Mouse (Mus musculus) v-Abl transformed pro-B cells (cell line): ENCODE measurements at regions not wholly inside any gene's neighbourhood (a gene's known extent, or its start where the extent isn't known, plus 50 kb on each side); places are given as distances from the start of the nearest gene placed in this dataset.
"Not testable (repeated sequence)": the region's sequence is repeated elsewhere in the genome, so short reads cannot be mapped to it uniquely, and the experiment has no call there.

Experiments
- in situ Hi-C, 2 experiments: fragments of 400-800 bp; cut with MboI; formaldehyde crosslinking; loops; one replicate each; pipeline ENCODE4 v1.15.1; 2025; ENCODE audit not compliant: unreplicated experiment in 2 of 2

DNA sequence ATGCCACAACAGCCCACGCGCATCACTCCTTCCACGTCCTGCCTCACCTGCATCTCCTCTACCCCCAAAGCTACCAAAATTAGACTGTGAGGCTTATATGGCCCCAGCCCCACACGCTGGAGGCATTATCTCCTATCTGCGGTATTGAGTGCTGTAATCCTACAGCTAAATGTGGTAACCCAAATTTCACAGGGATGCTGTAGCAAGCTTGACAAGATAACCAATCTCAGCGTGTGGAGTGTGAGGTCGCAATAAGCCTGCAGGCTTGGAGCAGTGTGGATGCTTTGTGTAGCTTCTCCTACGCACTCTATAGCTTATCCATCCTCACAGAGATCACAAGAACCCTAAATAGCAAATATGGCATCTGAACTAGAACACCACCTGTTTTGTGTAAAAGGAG lies 251.2 kb upstream of the Kcnh8 start:
- in situ Hi-C loops, result no loop called here

DNA sequence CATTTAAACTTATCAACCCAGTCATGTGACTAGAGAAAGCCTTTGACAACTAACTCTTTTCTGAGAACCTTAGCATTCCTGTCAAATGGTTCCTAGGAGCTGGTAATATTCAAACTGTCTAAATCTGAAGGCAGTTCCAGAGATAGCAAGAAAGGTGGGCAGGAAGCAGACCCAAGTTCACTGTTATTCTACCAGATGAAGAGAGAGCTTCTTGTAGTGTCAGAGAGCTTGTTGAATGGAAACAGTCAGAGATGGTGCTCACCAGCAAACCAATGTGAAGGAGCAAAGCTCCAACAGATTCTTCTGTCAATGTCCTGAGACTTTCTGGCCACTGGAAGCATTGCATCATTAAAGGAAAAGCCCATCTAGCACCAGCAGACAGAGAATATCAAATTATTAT lies 251.8 kb upstream of the Kcnh8 start:
- in situ Hi-C loops, result no loop called here

DNA sequence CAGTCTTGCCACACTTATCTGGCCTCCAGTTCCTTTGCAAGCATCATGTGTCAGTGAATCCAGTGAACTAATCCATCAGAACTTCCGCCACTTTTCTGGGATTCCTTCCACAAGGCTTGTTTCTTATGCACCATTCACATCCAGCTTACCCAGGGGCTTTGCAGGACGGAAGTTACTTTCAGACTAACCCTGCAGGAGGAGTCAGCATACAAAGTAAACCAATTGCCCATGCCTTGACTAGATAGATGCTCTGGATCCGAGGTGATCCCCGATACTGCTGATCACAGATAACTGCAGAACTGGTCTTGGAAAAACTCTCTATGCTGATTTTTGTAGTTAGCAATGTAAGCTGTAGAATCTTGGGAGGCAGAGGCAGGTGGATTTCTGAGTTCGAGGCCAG lies 252.6 kb upstream of the Kcnh8 start:
- in situ Hi-C loops, result no loop called here

DNA sequence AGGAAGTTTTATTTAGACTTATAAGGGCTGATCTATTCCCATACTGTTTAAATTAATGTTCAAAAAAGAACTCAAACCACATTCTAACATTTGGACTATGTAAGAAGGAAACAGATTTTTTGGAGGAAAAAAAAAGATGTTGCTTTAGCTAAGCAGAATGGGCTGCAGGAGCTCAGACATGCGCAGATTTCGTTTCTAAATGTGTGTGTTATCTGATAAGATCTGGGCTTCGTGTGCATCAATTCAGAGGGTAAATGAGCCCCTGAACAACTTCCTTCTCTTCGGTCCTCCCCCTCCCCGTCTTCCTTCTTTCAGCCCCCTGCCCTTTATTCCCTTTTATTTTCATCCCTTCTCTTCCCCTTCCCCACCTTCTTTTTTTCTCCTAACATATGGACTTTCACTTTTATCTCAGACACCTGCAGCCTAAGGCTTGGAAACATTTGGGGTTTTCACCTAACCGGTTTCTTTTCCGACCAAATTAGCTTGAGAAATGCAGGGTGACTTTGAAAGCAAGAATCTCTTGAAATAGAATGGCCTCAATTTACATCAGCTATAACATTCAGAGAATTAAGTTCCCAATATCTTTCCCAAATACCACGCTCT lies 253.9 kb upstream of the Kcnh8 start:
- in situ Hi-C loops, result no loop called here

DNA sequence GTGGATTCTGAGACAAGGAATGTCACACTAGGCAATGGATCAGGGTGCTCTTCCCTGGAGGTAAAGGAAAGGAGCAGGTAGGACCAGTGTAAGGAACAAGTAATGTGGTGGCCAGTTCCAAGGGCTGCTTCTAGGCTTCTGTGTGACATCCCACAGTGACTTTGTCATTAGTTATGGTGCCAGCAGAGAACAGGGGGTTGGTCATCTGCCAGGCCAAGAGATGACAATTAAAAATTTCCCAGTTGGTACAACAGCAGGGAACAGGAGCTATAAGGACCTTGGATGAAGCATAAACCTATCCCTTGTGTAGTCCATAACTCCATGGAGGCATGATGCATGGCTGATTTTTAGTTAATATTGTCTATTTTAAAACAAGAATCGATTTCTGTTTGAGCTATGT lies 281.9 kb upstream of the Kcnh8 start:
- in situ Hi-C loops, result no loop called here

DNA sequence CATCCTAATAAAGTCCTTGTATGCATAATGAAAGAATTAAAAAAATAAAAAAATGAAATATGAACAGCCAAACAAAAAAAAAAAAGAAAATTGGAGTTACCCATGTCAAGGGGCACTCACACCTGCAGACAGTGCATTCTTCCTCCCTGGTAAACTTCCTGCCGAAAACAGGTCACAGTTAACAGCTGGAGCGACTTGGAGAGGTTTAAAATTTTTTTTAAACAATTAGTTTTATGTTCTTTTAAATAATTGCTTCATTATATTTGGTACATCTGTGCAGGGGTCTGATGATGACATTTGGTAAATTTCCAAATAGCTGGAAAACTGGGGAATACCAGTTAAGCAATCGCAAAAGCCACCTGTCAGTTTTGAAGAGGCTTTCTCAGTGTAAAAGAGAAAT lies 285.5 kb upstream of the Kcnh8 start:
- in situ Hi-C loops, result no loop called here

DNA sequence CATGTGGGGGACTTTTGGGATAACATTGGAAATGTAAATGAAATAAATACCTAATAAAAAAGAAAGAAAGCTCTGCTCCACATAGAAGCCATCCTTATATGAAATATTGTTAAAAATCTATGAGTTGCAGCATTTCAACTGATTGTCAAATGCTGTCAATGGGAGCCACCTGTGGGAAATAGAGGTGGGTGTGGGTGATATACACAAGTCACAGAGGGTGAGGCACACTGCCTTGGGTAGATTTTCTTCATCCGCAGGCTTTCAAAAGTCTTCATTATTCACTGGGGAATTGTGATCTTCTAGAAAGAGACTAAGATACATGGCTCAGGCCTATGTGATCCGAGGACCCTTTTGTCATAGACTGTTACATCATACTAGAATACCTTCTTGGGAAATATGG lies 286.6 kb upstream of the Kcnh8 start:
- in situ Hi-C loops, result no loop called here

DNA sequence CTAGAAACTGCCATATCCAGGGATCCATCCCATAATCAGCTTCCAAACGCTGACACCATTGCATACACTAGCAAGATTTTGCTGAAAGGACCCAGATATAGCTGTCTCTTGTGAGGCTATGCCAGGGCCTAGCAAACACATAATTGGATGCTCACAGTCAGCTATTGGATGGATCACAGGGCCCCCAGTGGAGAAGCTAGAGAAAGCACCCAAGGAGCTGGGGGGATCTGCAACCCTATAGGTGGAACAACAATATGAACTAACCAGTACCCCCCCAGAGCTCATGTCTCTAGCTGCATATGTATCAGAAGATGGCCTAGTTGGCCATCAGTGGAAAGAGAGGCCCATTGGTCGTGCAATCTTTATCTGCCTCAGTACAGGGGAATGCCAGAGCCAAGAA lies 287.1 kb upstream of the Kcnh8 start:
- in situ Hi-C loops, result not testable (repeated sequence)

DNA sequence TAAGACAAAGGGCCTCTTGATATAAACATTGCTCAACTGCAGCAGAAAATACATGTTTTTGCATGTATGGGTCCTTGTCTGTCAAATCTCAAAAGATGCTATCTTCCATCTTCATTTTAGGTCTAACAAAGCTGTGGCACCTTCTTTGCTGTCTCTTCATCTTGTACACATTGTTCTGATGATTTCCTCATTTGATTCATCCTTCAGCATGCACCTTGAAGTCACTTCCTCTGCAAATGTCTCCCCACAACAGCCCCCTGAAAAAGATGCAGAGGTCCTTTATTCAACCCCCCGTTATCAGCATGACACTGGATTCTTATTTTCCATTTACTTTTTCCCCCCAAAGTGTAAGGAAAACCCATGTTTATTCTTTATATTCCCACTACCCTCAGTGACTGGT lies 290.5 kb upstream of the Kcnh8 start:
- in situ Hi-C loops, result no loop called here

DNA sequence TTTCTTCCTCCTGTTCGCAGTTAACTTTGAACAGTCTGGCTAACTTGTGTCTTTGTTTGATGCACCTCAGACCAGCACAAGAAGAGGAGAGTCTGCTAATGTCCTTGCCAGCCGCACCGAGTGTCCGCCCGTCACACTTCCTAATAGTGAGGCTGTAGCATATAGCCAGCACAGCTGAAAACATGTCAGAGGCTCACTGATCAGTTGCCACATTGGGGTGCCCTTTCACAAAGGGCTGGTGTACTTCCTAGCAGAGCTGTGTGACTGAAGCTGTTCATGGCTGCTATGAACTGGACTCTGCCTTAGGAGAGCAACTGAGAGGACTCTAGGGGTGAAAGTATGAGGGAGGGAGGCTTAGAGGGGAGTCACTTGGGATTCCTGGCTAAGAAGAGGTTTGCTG lies 293.7 kb upstream of the Kcnh8 start:
- in situ Hi-C loops, result no loop called here

DNA sequence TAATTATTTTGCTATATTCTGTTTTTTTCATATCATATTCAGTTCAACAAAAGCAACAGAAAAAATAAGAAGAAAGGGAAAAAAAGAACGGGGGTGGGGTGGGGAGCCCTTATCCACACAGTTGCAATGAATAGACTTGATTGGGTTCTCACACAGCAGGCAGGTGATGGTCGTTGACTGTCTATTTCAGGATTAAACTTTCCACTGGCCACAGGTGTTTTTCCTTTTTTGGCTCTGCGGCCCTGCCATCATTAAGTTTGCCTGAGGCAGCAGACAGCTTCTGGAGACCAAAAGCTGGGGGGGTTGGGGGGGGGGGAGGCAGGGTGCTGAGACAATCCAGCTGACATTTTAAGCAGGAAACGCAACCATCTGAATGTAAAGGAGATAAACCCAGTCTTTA lies 298.4 kb upstream of the Kcnh8 start:
- in situ Hi-C loops, result no loop called here

DNA sequence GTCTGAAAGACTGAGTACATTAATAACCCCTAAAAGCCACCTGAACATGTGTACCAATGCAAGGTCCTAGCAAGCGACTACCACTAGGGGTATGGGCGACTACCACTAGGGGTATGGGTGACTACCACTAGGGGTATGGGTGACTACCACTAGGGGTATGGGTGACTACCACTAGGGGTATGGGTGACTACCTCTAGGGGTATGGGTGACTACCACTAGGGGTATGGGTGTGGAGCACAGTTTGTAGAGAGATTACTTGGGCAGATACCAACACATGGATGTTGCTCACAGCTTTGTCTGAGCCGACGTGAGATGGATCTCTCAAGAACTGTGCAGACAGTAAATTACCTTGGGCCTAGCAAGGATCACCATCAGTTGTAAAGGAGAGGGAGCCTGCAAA lies 299.2 kb upstream of the Kcnh8 start:
- in situ Hi-C loops, result no loop called here

DNA sequence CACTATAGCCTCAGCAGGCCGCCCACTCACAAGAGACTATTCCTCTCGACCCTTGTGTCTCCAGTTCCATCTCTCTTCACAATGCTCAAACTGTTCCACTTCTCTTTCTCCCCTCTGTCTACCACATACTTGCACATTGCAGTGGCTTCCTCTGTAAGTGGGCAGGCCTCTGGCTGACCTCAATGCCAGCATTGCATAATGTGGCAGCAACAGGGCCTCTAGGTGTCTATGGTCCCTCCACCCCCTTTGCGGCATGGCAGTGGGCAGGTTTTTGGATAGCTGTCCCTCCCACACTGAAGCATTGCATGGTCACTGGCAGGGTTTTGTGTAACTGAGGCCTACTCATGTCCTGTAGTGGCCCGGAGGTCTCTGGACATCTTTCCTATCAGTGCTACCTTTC lies 302.7 kb upstream of the Kcnh8 start:
- in situ Hi-C loops, result no loop called here

DNA sequence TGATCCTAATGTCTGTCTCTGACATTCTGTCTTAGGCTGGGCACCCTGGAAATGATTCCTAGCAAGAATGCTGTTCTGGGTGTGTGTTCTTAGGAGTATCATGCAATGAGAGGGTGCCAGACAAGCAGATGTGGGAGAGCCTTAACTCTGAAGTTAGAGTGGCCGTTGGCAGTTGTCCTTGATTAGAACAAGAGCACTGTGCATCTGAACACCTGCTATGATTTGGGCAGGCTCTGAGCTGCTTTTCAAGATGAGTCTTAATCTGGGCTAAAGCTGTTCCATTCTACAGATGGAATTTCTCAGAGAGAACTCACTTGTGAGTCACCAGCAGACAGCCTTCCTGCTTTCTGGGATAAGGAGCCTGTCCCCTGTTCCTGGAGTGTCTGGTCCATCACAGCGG lies 317.1 kb upstream of the Kcnh8 start:
- in situ Hi-C loops, result no loop called here

DNA sequence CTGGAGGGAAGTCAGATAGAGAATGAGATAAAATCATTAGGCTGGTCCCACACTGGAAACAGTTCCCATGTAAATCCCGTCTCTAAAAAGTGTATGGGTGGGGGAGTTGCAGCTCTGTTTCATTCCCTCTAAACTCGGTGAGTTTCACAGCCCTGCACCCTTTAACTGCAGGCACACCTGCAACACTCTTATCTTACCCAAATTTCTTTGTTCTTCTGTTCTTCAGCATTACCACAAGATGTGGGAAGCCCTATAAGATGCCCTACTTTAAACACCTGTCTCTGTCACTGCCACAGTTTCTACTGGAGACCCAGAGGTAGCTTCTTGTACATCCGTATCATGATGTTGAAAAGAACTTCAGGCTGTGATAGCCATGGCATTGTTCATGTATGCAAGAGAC lies 320.2 kb upstream of the Kcnh8 start:
- in situ Hi-C loops, result no loop called here

DNA sequence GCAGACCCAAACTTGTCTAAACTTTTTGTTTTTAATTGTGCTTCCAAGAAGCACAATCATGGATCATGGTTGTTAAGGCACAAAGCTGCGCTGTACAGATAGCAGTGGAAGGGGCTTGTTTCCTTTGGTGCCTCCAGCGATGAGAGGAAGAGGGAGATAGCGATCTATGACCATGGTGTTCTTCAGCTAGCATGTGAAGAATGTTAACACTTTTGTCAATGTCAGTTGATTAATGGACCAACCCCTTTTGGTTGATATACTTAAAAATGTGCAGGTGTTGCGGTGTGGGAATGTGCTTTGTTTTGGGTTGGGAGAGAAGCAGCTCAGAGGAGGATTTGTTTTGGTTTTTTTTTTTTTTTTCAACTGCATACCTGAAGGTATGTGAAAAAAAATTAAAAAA lies 324.0 kb upstream of the Kcnh8 start:
- in situ Hi-C loops, result no loop called here

DNA sequence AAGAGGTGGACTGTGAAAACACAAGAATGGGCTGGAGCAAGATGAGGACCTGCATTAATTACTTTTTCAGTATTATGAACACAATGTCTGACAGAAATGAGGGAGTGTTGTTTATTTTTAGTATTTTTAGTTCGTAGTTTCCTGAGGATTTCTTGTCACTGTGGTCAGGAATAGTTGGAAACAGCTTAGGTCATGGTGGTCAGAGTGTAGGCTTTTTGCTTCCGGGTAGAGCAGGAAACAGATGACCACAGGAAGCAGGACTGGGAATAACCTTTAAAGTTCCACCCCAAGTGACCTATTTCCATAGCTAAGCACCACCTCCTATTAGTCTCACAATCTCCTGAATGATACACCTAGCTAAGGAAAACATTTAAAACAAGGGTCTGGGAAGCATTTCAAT lies 333.7 kb upstream of the Kcnh8 start:
- in situ Hi-C loops, result loop anchor here in 1 of 2 experiments (25.0 kb wide), 1 partner anchor 169 kb away; no protein-coding TSS in a partner anchor

DNA sequence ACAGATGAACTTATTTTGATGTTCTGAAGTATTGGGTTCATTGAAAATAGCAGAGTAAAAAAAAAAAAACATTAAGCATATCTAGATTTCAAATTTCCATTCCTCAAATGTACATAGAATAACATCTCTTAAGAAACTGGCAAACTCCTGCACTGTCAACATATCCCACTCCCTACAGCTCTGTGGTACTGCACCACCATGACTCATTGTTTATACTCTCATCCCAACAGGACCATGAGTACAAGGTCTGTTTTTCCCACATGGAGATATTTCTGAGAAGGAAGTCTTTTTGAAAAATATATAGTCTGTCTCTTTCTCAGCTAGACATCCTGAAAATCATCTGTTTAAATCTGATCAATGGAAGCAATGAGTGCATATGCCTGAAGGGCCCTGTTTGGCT lies 351.2 kb upstream of the Kcnh8 start:
- in situ Hi-C loops, result loop anchor here in 1 of 2 experiments (25.0 kb wide), 1 partner anchor 186 kb away; no protein-coding TSS in a partner anchor

DNA sequence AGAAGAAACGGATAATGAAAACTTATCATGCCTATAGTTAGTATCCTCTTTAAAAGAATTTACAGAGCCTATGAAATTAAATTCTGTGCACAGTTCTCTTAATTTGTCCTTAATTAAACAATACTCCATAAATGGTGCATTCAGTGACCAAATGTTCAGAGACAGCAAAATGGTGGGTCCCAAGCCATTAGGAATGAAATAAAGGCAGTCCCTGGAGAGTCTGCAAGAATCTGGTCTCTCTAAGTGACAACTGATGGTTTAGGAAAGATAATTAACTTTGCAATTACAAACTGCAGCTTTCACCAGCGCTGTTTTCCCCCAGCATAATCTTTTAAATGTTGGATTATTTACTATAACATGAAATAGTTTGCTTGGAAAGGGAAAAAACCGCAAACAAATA lies 376.9 kb upstream of the Kcnh8 start:
- in situ Hi-C loops, result no loop called here

DNA sequence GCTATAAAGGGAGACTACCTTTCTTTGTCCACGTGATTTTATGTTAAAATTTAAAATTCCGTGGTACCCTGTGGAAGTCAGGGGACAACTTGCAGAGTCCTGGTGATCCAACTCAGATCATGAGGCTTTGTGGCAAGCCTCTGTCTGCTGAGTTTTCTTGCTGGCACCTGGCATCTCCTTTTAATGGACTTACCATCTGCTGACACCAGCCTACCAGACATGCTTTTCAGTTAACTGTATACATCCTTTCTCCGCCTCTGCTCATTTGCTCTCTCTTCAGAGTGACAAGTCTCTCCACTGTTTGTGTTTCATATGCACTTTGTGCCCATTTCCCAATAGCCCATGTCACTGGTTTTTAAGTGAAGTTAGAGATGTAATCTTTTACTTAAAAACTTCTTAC lies 382.1 kb upstream of the Kcnh8 start:
- in situ Hi-C loops, result no loop called here

DNA sequence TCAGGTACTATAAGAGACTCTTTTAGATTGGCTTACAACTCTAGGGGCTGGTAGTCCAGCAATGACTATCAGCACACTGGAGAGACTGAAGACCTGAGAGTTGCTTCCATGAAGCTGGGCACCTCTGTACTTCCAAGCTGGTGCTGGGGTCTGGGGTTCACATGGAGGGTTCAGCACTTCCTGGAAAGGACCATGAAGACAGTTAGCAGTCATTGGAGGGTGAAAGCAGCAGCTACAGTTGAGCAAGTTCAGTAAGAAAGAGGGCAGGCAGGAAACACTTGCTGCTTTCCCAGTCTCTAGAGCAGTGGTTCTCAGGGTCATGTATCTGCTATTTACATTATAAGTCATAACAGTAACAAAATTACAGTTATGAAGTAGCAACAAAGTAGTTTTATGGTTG lies 384.3 kb upstream of the Satb1 start:
- in situ Hi-C loops, result no loop called here

DNA sequence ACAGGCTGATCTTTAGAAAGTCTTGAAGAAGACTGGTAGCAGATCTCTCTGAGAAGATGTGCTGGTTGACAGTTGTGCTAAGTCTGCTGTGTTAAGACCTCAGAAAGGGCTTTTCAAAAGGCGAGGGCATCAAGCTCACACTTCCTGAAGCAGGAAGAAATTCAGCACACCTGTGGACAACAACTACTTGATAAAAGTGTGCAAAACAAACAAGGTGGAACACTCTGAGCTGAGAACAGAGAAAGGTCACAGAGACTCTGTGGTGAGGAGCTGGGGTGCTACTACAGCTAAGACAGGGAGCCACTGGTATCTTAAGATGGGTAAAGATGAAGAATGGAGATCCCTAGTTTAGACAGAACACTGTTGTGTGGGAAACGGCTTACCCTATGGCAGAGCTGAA lies 379.9 kb upstream of the Satb1 start:
- in situ Hi-C loops, result no loop called here

DNA sequence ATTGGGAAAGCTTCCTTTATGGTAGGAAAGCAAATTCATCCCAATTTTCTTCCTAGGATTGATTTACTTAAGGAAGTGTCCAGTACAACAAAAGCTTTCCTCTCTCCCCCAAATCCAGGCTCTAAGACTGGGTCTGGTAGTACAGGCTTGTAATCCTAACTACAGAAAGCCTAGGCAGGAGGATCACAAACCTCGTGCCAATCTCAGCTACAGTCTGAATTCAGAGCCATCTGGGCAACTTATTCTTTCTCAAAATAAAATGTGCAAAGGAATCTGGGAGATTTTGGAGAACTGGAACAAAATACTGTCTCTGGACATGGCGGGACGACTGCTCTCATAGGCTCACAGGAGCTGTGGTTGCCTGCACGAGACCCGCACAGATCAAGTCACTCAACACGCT lies 377.4 kb upstream of the Satb1 start:
- in situ Hi-C loops, result no loop called here
